Mouse (Mus musculus) testis, adult 2 months (tissue): ENCODE data around the gene Gm9008.
"Not testable (repeated sequence)": the region's sequence is repeated elsewhere in the genome, so short reads cannot be mapped to it uniquely, and the experiment has no call there.

Experiments
- CTCF ChIP-seq: fragments of 200-500 bp; IDR thresholded peaks from 2 replicates; pipeline ENCODE4 v1.5.1; 2012; ENCODE audit warnings: low read depth, mild to moderate bottlenecking, inconsistent platforms, low read length, moderate library complexity; ENCODE audit not compliant: control insufficient read depth, insufficient read depth, insufficient replicate concordance
- POLR2A ChIP-seq: fragments of 200-500 bp; IDR thresholded peaks from 2 replicates; pipeline ENCODE4 v1.6.1; 2012; ENCODE audit warnings: low read depth, mild to moderate bottlenecking, inconsistent platforms, low read length, moderate library complexity; ENCODE audit not compliant: control insufficient read depth

- not testable (repeated sequence) for TF ChIP-seq CTCF, POLR2A
Measured at GRCm38 (mm10) chr6:76496335-76496734, 1.2 kb downstream of the Gm9008 start.
